Mouse (Mus musculus): ENCODE results near the gene Ppara. TPM values are rescaled to one million over a fixed set of nuclear protein-coding genes. Genes with fewer than 3 reads are reported as not detected.

Gene Ppara
- polyA plus RNA-seq, 1 experiment from 2014 or later: 1.9 TPM

DNA sequence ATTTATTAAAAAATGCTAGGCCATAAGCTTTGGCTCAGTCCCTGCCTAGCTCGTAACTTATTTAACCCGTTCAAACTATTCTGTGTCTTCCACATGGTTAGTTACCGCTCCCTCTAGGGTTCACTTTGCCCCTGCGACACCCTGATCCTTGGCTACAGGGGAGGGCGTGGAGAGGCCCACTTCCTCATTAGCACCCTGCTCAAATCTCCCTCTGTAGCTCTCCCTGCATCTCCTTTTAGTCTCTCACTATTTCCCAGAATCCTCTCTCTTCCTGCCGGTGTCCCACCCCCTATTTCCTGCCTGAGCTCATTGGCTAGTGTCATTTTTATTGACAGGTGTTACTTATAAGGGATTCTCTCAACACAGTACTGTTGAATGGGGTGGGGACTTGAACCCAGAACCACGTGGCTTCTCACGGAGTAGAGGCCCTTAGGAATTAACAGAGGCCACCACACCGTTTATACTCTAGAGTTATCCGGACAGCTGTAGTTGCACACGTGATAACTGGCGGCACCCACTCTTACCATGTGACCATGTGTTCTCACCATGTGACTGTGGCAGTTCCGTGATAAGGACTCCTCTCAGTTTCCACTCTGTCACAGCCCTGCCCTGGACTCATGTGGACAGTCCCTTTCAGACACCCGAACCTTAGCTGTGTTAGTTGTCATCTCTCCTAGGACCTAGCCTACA is 36.3 kb upstream of the Ppara start:
- H3K9me3 ChIP-seq: no peaks in the 10 kb centered on the region
- no peak overlapping the region for H3K27ac ChIP-seq
- peaks cover 94% of the 10 kb centered on the region for H3K36me3 ChIP-seq
- H3K4me1 ChIP-seq (replicated peaks): peaks cover 3% of the 10 kb centered on the region; the same call in 1 of the 2 replicates
- 85% methylated on average over 14 of the region's 14 CpGs for WGBS
- peaks cover 14% of the 10 kb centered on the region; the same call in 1 of the 2 replicates for H3K27me3 ChIP-seq
- no peak for ATAC-seq (ENCODE audit: insufficient number of reproducible peaks, insufficient read depth, low FRiP score, low TSS enrichment, low read depth)
- no peak overlapping the region for H3K4me2 ChIP-seq
- no peak overlapping the region for H3K9ac ChIP-seq (replicated peaks)
- no peak overlapping the region for H3K4me3 ChIP-seq (replicated peaks)

DNA sequence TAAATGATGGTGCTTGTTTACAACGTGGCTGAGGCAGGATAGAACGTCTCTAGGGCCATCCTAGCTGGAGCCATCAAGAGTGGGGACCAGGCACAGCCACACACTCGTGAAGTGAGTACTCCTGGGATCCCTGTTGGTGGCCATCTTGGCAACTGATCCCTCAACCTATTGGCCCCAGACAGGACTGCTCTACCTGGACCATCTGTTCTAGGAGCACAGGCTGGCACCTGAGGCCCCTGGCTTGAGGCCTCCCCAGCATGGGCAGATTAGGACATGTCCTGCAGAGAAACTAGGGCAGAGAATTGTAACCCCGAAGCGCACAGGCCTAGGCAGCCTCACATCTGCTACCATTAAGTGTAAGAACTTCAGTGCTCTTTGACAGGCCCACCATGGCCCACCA is 35.3 kb upstream of the Ppara start:
- no peak for ATAC-seq (ENCODE audit: insufficient number of reproducible peaks, insufficient read depth, low FRiP score, low TSS enrichment, low read depth)
- Histone ChIP-seq H3K27ac (no peak overlapping the region), H3K36me3 (peaks cover 94% of the 10 kb centered on the region), H3K9me3 (no peaks in the 10 kb centered on the region), H3K4me1 (replicated peaks) (peaks cover 3% of the 10 kb centered on the region; the same call in 1 of the 2 replicates), H3K4me2 (no peak overlapping the region), H3K9ac (replicated peaks) (no peak overlapping the region), H3K27me3 (peaks cover 8% of the 10 kb centered on the region; the same call in 1 of the 2 replicates), H3K4me3 (replicated peaks) (no peak overlapping the region)
- WGBS: 87% methylated on average over 5 of the region's 5 CpGs

DNA sequence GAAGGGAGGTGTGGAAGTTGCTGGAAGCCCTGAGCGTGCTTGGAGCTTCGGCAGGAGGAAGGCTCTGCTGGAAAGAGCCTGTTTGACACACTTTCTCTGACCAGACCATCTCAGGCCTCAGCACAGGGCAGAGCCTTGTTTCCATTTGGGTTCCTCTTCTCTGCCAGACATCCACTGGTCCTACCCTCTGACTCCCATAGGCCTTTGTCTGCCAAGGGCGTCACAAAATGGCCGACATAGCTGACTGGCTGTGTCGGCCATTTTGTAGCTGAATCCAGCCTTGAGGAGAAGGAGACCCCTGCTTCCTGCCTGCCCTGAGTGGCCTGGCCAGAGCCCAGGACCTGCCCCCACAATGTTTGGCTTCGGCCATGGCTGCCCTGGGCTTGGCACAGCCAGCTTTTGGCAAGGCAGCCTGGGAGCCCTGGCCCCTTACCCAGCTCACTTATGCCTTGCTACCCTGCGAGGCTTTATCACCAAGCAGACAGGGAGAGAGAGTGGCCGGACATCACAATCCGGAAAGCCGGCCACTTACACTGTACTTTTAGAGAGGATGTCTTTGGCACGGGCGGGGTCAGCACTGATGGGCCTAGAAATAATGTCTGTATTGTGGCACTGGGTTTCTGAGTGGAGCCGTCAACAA is 34.8 kb upstream of the Ppara start:
- H3K4me2 ChIP-seq: no peak overlapping the region
- 91% methylated on average over 13 of the region's 13 CpGs for WGBS
- ATAC-seq (ENCODE audit: insufficient number of reproducible peaks, insufficient read depth, low FRiP score, low TSS enrichment, low read depth): no peak
- peaks cover 94% of the 10 kb centered on the region for H3K36me3 ChIP-seq
- peaks cover 8% of the 10 kb centered on the region; the same call in 1 of the 2 replicates for H3K27me3 ChIP-seq
- no peak overlapping the region for H3K9ac ChIP-seq (replicated peaks)
- H3K9me3 ChIP-seq: no peaks in the 10 kb centered on the region
- no peak overlapping the region for H3K4me3 ChIP-seq (replicated peaks)
- H3K27ac ChIP-seq: no peak overlapping the region
- peaks cover 3% of the 10 kb centered on the region; the same call in 1 of the 2 replicates for H3K4me1 ChIP-seq (replicated peaks)

DNA sequence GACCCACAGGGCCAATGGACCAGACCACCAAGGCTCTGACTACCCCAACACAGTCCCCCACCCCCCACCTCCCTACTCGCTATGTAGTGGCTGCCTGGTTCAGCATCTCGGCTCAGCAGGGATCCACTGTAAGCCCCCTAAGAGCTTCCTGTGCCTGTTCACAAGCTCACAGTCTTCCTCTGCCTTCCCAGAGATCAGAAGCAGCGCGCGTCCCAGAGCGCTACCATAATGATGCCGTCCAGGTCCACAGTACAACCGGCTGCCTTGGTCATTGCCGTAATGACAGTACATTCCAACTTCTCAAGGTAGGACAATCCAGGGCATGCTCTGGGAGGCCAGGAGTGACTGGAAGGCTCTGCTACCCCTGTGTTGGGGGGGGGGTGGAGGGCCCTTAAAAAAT is 34.1 kb upstream of the Ppara start:
- no peak overlapping the region for H3K9ac ChIP-seq (replicated peaks)
- H3K9me3 ChIP-seq: no peaks in the 10 kb centered on the region
- 64% methylated on average over 9 of the region's 9 CpGs for WGBS
- no peak overlapping the region for H3K27ac ChIP-seq
- H3K36me3 ChIP-seq: peaks cover 94% of the 10 kb centered on the region
- H3K4me2 ChIP-seq: no peak overlapping the region
- peaks cover 3% of the 10 kb centered on the region; the same call in 1 of the 2 replicates for H3K4me1 ChIP-seq (replicated peaks)
- peaks cover 2% of the 10 kb centered on the region; the same call in 1 of the 2 replicates for H3K27me3 ChIP-seq
- ATAC-seq (ENCODE audit: insufficient number of reproducible peaks, insufficient read depth, low FRiP score, low TSS enrichment, low read depth): no peak
- no peak overlapping the region for H3K4me3 ChIP-seq (replicated peaks)

DNA sequence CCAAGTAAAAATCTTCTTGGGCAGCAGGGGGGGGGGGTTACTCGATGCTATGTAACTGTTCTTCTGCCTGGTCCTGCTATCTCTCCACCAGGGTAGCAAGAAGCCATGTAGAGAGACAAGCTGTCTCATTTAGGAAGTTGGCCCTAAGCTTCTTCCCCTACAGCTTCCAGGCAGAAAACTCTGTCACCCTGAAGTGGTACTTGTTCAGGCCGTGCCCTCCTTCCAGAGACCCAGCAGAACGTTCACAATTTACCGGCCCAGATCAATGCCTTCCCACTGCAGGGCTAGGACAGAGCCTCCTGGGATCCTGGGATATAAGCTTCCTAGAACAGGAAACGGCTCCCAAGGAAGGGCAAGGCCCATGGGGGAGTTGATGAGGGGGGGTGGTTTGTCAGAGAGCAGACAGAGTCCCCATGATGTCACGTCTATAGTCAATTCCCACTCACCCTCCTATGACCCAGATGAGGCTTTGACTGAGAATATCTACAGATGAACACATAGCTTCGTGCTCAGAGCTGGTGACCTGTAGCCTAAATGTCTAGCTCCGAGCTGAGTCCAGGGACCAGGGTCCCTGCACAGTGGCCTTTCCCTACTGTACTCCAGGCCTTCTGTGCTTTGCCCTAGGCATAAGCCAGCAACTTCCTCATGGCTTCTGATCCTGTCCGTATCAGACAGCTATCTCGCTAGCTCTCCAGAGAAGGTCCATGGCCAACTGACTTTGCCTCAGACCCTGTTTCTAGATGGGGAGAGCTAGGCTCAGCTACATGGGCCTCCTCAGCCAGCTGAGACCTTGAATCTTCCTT is 33.5 kb upstream of the Ppara start:
- no peaks in the 10 kb centered on the region for H3K27me3 ChIP-seq
- peaks cover 3% of the 10 kb centered on the region; the same call in 1 of the 2 replicates for H3K4me1 ChIP-seq (replicated peaks)
- no peak overlapping the region for H3K4me3 ChIP-seq (replicated peaks)
- no peaks in the 10 kb centered on the region for H3K9me3 ChIP-seq
- 83% methylated on average over 10 of the region's 10 CpGs for WGBS
- H3K36me3 ChIP-seq: peaks cover 94% of the 10 kb centered on the region
- no peak overlapping the region for H3K4me2 ChIP-seq
- no peak overlapping the region for H3K27ac ChIP-seq
- ATAC-seq (ENCODE audit: insufficient number of reproducible peaks, insufficient read depth, low FRiP score, low TSS enrichment, low read depth): no peak
- H3K9ac ChIP-seq (replicated peaks): no peak overlapping the region

DNA sequence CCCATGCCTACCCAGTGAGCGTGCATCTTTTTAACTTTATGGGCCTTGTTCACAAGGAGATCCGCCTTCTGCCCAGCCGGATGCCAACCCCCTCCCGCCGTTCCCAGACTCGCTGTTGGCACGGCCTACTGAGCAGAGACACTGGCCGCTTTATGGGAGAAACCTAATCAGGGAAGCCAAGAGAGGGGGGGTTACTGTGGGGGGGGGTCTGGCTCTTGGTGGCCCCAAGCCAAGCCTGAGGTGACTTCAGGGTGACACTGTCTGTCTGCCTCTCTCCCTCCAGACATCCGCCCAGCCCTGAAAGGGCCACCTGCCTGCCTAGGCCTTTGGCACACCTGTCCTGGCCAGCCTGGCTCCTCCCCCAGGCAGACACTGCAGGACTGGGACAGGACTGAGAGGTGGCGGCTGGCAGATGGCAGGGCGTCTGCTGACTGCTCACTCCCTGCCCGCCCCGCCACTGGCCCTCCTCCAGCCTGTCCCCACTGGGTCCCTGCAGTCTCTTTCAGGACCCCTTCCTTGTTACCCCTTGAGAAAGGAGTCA is 32.3 kb upstream of the Ppara start:
- WGBS: 81% methylated on average over 13 of the region's 13 CpGs
- H3K27me3 ChIP-seq: no peaks in the 10 kb centered on the region; the same call in 1 of the 2 replicates
- no peak overlapping the region for H3K27ac ChIP-seq
- H3K9ac ChIP-seq (replicated peaks): no peak overlapping the region
- H3K4me3 ChIP-seq (replicated peaks): no peak overlapping the region
- no peak overlapping the region for H3K4me2 ChIP-seq
- no peak for ATAC-seq (ENCODE audit: insufficient number of reproducible peaks, insufficient read depth, low FRiP score, low TSS enrichment, low read depth)
- no peaks in the 10 kb centered on the region for H3K9me3 ChIP-seq
- H3K4me1 ChIP-seq (replicated peaks): peaks cover 3% of the 10 kb centered on the region; the same call in 1 of the 2 replicates
- H3K36me3 ChIP-seq: peaks cover 96% of the 10 kb centered on the region

DNA sequence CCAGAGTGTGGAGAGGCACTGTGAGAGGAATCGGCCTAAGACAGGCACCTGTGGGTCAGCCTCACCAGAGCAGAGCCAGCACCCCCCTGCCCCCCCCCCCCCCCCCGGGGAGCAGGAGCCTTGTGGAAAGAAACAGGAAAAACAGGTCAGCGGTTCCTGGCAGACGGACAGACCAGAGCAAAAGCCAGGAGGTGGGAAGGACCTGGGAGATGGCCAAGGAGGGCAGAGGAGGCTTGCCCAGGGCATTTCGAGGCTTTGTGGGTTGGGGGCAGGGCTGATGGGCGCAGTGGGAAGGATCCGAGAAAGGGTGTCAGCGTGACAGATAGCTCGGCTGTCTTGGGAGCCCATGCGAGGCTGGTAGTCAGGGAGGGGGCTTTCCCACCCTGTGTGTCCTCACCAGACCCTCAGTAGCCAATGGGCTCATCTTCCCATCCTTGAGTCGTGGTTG is 31.6 kb upstream of the Ppara start:
- H3K4me2 ChIP-seq: no peak overlapping the region
- ATAC-seq (ENCODE audit: insufficient number of reproducible peaks, insufficient read depth, low FRiP score, low TSS enrichment, low read depth): no peak
- H3K36me3 ChIP-seq: peaks cover 92% of the 10 kb centered on the region
- 63% methylated on average over 11 of the region's 11 CpGs for WGBS
- no peak overlapping the region for H3K27ac ChIP-seq
- H3K4me1 ChIP-seq (replicated peaks): peaks cover 3% of the 10 kb centered on the region; the same call in 1 of the 2 replicates
- H3K9ac ChIP-seq (replicated peaks): no peak overlapping the region
- no peaks in the 10 kb centered on the region; the same call in 1 of the 2 replicates for H3K27me3 ChIP-seq
- H3K9me3 ChIP-seq: no peaks in the 10 kb centered on the region
- H3K4me3 ChIP-seq (replicated peaks): no peak overlapping the region

DNA sequence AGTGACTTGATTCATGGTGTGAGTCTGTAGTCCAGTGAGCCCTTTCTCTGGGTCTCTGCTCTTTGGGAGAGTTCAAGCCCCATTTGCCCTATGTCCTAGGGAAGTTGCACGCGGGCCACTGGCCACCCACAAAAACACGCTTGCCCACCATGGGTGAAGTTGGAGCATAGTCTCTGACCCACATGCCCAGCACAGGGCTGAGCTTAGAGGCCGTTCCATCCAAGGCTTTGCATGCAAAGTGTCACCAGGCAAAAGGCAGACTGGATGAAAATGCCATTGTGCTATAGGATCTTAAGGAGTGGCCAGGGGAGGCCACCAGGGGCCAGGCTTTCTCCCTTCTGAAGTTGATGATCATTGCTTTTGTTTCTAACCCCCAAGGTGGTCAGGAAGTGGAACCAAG is 30.9 kb upstream of the Ppara start:
- 93% methylated on average over 4 of the region's 4 CpGs for WGBS
- H3K36me3 ChIP-seq: peaks cover 85% of the 10 kb centered on the region
- peaks cover 5% of the 10 kb centered on the region; the same call in 1 of the 2 replicates for H3K4me1 ChIP-seq (replicated peaks)
- H3K4me2 ChIP-seq: no peak overlapping the region
- no peak overlapping the region for H3K27ac ChIP-seq
- no peak overlapping the region for H3K4me3 ChIP-seq (replicated peaks)
- H3K9me3 ChIP-seq: no peaks in the 10 kb centered on the region
- no peak overlapping the region for H3K9ac ChIP-seq (replicated peaks)
- ATAC-seq (ENCODE audit: insufficient number of reproducible peaks, insufficient read depth, low FRiP score, low TSS enrichment, low read depth): no peak
- no peaks in the 10 kb centered on the region; the same call in 1 of the 2 replicates for H3K27me3 ChIP-seq

DNA sequence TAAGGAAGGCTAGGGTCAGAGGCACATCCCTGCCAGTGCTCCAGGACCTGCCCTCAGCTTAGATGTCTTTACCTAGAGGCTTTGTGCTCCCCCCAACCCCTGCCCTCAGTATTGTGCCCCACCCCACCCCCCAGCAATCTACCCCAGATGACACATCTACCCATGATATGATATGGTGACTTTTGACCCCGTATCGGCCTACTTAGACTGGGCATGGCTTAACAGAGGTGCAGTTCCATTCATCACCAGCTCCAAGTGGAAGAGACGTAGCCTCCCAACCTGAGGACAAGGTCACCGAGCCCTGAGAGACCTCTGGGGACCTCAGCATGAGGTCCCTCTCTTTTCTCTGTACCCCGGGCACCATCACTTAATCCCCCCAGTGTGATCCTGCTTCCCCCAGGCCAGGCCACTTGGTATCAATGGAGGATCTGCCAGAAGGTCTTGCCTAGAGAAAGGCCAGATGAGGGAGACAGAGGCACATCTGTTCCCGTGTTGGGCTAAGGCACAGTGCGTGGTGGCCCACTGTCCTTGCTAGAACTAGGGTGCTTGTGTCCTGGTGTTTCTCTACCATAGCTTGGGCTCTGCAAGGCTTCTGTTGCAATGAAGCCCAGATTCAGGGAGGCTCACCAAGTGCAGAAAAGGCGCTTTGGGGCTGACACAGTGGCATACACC is 30.3 kb upstream of the Ppara start:
- Histone ChIP-seq H3K4me3 (replicated peaks) (no peak overlapping the region), H3K27ac (no peak overlapping the region), H3K4me1 (replicated peaks) (peaks cover 8% of the 10 kb centered on the region; the same call in 1 of the 2 replicates), H3K9me3 (no peaks in the 10 kb centered on the region), H3K36me3 (peaks cover 79% of the 10 kb centered on the region), H3K27me3 (no peaks in the 10 kb centered on the region; the same call in 1 of the 2 replicates), H3K4me2 (no peak overlapping the region), H3K9ac (replicated peaks) (no peak overlapping the region)
- no peak for ATAC-seq (ENCODE audit: insufficient number of reproducible peaks, insufficient read depth, low FRiP score, low TSS enrichment, low read depth)
- WGBS: 91% methylated on average over 8 of the region's 8 CpGs

DNA sequence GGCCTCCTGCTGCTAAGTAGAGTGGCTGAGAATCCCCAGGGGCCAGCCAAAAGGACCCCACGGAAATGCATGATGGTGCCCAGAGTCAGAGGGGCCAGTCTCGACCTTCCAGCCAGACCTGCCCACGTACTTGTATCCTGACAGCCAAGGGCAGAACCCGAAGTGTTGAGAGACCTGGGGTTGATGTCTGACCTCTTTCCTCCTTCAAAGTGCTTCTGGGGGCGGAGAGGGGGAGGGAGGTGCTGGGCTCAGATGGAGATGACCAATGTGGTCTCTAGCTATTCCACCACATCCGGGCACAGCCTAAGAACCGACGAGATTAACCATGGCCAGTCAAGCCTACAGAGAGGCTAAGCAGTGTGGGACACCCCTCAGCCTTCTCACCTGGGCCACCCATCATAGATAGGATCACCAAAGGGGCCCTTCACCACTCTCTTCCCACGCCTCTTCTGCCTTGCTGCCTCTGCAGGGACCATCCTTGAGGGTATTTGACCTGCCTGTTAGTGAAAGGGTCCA is 29.7 kb upstream of the Ppara start:
- H3K27ac ChIP-seq: no peak overlapping the region
- no peaks in the 10 kb centered on the region for H3K9me3 ChIP-seq
- no peak for ATAC-seq (ENCODE audit: insufficient number of reproducible peaks, insufficient read depth, low FRiP score, low TSS enrichment, low read depth)
- no peak overlapping the region for H3K4me2 ChIP-seq
- H3K27me3 ChIP-seq: no peaks in the 10 kb centered on the region; the same call in 1 of the 2 replicates
- no peak overlapping the region for H3K4me3 ChIP-seq (replicated peaks)
- H3K36me3 ChIP-seq: peaks cover 73% of the 10 kb centered on the region
- 80% methylated on average over 9 of the region's 9 CpGs for WGBS
- no peak overlapping the region; the same call in 1 of the 2 replicates for H3K9ac ChIP-seq (replicated peaks)
- H3K4me1 ChIP-seq (replicated peaks): peaks cover 8% of the 10 kb centered on the region
